Mouse (Mus musculus) heart, postnatal 0 days (tissue): Measurements from ENCODE around the gene Bicral. TPM values are rescaled to one million over a fixed set of nuclear protein-coding genes. Genes with fewer than 3 reads are reported as not detected.

Experiments used
- ATAC-seq: fragments of 200-750 bp; cut with Nextera tagmentation; 2 replicates; pipeline ENCODE4 v1.8.0; 2017; ENCODE audit warnings: low read depth, moderate number of reproducible peaks, moderate library complexity; ENCODE audit not compliant: insufficient read depth
- DNase-seq: peaks from one replicate; pipeline ENCODE4 v3.0.0-alpha.2; 2016; ENCODE audit warnings: low spot score
- H3K27ac ChIP-seq: fragments of 300-500 bp; sonication (generic); 2 replicates; pipeline ENCODE4 v1.5.1; 2014; ENCODE audit warnings: low read depth, mild to moderate bottlenecking
- H3K27me3 ChIP-seq: fragments of 300-500 bp; sonication (generic); 2 replicates; pipeline ENCODE4 v1.6.1; 2014; ENCODE audit warnings: low read length, mixed read lengths; ENCODE audit not compliant: control insufficient read depth, insufficient read depth
- H3K36me3 ChIP-seq: fragments of 300-500 bp; sonication (generic); replicated peaks from 2 replicates; pipeline ENCODE4 v1.6.1; 2014; ENCODE audit warnings: low read length, mixed read lengths; ENCODE audit not compliant: control insufficient read depth, insufficient read depth
- H3K4me1 ChIP-seq: fragments of 300-500 bp; sonication (generic); 2 replicates; pipeline ENCODE4 v1.6.1; 2014; ENCODE audit warnings: antibody characterized with exemption; ENCODE audit not compliant: control insufficient read depth, insufficient read depth
- H3K4me2 ChIP-seq: fragments of 300-500 bp; sonication (generic); 2 replicates; pipeline ENCODE4 v1.6.1; 2014; ENCODE audit warnings: low read depth, mild to moderate bottlenecking, low read length, moderate library complexity
- H3K4me3 ChIP-seq: fragments of 300-500 bp; sonication (generic); 2 replicates; pipeline ENCODE4 v1.5.1; 2014; ENCODE audit warnings: low read depth, low read length
- H3K9ac ChIP-seq: fragments of 300-500 bp; sonication (generic); replicated peaks from 2 replicates; pipeline ENCODE4 v1.6.1; 2014; ENCODE audit warnings: low read depth, low read length, mixed read lengths
- H3K9me3 ChIP-seq: fragments of 300-500 bp; sonication (generic); replicated peaks from 2 replicates; pipeline ENCODE4 v1.6.1; 2016; ENCODE audit warnings: low read length; ENCODE audit not compliant: control insufficient read depth
- CTCF ChIP-seq: IDR thresholded peaks from 2 replicates; pipeline ENCODE4 v1.5.1; 2016; ENCODE audit warnings: antibody characterized with exemption, control low read depth, low read depth
- EP300 ChIP-seq: IDR thresholded peaks from 2 replicates; pipeline ENCODE4 v1.6.1; 2016; ENCODE audit warnings: antibody characterized with exemption, low read depth
- WGBS: fragments of 180-500 bp; shearing (Covaris S2); extraction: QIAGEN DNeasy Blood & Tissue Kit; methylation state at CpG from one replicate; pipeline ENCODE4 v1.1.7; 2014; 5-methylcytosine and 5-hydroxymethylcytosine counted together
- polyA plus RNA-seq: library from polyadenylated mRNA; unstranded; fragments of >200 nt; fragmentation: Nextera tagmentation; extraction: Ambion mirVana; gene quantifications from 2 replicates; pipeline ENCODE4 v1.2.1, GENCODE M21; 2015
- total RNA-seq: library from RNA; depleted of rRNA; stranded (reverse); fragments of >200 nt; gene quantifications from 2 replicates; pipeline ENCODE4 v1.2.3, GENCODE M21; 2014; ENCODE audit warnings: low replicate concordance; rRNA removed

The Bicral gene
- total RNA-seq (3.6 and 17.2 TPM in 2 replicates), polyA plus RNA-seq (1.8 and 2.3 TPM in 2 replicates)

DNA sequence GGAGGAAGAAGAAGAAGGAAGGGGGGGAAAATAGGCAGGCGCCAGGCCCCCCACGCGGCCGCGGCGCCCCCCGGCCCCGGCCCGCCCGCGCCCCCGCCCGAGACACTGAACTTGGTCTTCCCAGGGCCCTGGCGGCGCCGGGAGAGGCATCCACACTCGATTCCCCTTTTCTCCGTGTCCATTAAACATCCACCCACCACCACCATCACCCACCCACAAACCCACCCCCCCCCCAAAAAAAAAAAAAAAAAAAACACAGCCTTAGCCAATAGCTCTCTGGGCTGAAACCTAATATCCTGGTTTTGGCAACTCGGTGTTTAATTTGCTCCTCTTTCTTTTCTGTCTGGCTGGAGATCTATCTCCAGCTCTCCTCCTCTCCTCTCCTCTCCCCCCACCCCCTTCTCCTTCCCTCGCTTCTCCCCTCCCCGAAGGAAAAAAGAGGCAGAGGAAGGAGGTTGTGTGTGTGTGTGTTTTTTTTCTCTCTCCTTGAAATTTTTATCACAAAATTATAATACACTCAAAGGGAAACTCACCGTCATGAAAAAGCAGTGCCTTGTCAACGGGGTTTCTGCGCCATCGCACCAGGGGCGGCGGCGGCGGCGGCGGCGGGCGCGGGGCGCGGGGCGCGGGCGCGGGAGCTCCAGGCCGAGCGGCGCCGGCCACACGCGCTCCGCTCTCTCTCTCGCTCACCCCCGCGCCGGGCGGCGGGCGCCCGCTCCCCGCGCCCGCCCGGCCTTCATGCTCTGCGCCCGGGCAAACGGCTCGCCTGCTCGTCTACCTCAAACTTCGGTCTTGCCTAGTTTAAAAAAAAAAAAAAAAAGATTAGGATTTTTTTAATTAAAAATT is at the start of gene Bicral:
Gene Bicral, minus strand, starts transcription at position 580 of the 846 bp plus-strand sequence.
- TF ChIP-seq EP300: no peak; the same call in 1 of the 2 replicates
- no peaks in the 10 kb centered on the region for H3K9me3 ChIP-seq
- H3K27ac ChIP-seq: peak within 1 kb of the TSS; percentile 99
- 1% methylated on average over 60 of the region's 65 CpGs for WGBS
- H3K4me2 ChIP-seq: peak within 1 kb of the TSS; percentile 80
- ATAC-seq: peak; percentile 18
- DNase-seq: peak; percentile 85
- peaks cover 15% of the 10 kb centered on the region for H3K4me1 ChIP-seq
- H3K9ac ChIP-seq: peak within 1 kb of the TSS; percentile 99
- H3K36me3 ChIP-seq: no peaks in the 10 kb centered on the region
- peak within 1 kb of the TSS; percentile 86 for H3K4me3 ChIP-seq
- no peaks in the 10 kb centered on the region for H3K27me3 ChIP-seq

DNA sequence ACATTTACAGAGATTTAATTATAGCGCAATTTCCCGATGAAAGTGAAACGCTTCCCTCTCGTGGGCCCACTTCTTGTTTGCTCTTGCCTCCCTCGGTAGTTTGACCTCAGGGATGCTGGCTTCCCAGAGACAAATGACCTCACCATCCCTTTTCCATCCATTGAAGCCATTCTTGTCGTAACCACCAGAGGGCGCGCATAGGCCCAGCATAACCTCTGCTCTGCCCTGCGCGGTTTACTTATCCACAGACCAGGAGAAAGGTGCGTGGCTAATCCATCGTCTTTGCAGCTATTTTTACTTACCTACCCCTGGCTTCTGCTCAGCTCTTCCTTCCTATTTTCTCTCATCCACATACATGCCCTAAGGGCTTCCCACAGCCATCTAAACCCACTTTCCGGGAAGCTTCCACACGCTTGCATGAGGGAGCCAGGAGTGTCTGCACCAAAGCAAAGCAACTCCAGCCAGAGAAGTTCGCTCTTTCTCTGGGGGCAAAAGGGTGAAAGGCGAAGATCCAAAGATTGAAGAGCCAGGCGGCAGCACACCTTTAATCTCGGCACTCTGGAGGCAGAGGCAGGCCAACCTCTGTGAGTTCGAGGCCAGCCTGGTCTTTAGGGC is 45.7 kb upstream of the Bicral start:
- Histone ChIP-seq H3K27ac (no peak overlapping the region), H3K4me1 (no peaks in the 10 kb centered on the region), H3K9ac (no peak overlapping the region), H3K4me2 (no peak overlapping the region), H3K4me3 (no peak overlapping the region), H3K9me3 (no peaks in the 10 kb centered on the region), H3K27me3 (no peaks in the 10 kb centered on the region), H3K36me3 (no peaks in the 10 kb centered on the region)
- no peak for TF ChIP-seq EP300
- TF ChIP-seq CTCF: peak; percentile 96
- peak; percentile 89 for ATAC-seq
- peak; percentile 75 for DNase-seq
- 19% methylated on average over 19 of the region's 19 CpGs for WGBS

DNA sequence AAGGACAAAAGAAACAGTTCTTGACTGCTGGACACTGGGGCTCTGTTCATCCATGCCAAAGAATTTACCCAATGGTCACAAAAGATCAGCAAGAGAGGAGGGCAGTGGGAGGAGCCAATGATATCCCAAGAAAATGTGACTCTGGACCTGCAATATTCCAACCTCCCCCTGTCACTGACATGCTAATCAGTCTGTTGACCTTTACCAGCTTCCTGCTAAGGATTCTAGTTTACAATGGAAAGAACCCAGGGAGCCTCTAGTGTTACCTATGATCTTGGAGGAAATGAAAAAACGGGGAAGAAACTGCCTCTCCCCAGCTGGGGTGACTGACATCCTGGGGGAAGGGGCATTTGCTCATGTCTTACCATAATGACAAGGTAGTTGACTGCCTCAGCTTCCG is 42.7 kb upstream of the Bicral start:
- Histone ChIP-seq H3K9me3 (no peaks in the 10 kb centered on the region), H3K27me3 (no peaks in the 10 kb centered on the region), H3K4me3 (no peak overlapping the region), H3K4me2 (no peak overlapping the region), H3K4me1 (no peaks in the 10 kb centered on the region), H3K36me3 (no peaks in the 10 kb centered on the region), H3K27ac (no peak overlapping the region), H3K9ac (no peak overlapping the region)
- TF ChIP-seq EP300 (no peak), CTCF (no peak)
- 51% methylated on average over 2 of the region's 2 CpGs for WGBS
- no peak for ATAC-seq
- DNase-seq: no peak

DNA sequence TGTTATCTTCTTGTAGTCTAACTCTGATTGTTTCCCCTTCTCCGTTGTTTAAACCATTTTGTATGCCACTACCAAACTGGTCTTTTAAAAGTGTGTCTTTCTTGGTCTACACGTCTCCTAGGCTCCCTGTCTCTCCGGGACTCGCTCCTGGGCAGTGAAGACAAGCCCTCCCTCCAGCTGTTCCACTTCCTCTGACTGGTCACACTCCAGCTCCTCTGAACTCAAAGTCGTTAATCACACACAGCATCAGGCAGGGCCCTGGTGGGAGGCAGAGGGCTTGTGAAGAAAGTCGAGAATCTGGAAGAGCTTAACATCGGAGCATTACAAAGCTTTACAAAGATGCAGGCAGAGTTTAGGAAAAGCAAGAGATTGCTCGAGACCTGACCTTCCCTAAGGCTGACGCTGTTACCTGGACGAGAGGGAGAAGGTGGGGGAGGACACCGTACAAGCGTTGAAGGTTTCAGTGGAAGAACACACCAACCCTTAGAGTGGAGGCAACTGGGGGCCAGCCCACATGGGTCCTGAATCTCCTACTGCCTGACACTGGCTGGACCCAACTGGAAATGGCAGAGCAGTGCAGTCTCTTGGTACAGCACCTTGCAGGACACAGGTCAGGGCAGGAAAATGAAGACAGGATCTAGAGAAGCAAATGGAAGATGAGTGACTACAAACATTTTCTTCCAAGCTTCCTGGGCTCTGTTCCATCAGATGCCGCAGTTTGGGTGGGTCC is 39.1 kb upstream of the Bicral start:
- no peak overlapping the region for H3K9ac ChIP-seq
- peaks cover 5% of the 10 kb centered on the region; the same call in 1 of the 2 replicates for H3K4me1 ChIP-seq
- DNase-seq (no peak), ATAC-seq (no peak)
- TF ChIP-seq EP300 (no peak), CTCF (no peak)
- H3K4me2 ChIP-seq: no peak overlapping the region
- 46% methylated on average over 13 of the region's 13 CpGs for WGBS
- H3K36me3 ChIP-seq: no peaks in the 10 kb centered on the region
- no peak overlapping the region for H3K27ac ChIP-seq
- no peak overlapping the region for H3K4me3 ChIP-seq
- no peaks in the 10 kb centered on the region for H3K27me3 ChIP-seq
- no peaks in the 10 kb centered on the region for H3K9me3 ChIP-seq

- ATAC-seq: no peak
- Histone ChIP-seq H3K4me1 (peaks cover 13% of the 10 kb centered on the region), H3K9me3 (no peaks in the 10 kb centered on the region), H3K4me2 (no peak overlapping the region), H3K27me3 (no peaks in the 10 kb centered on the region), H3K27ac (no peak overlapping the region), H3K36me3 (no peaks in the 10 kb centered on the region), H3K4me3 (no peak overlapping the region), H3K9ac (no peak overlapping the region)
- DNase-seq: no peak
- TF ChIP-seq EP300 (no peak), CTCF (no peak)
- WGBS: 79% methylated on average over 9 of the region's 9 CpGs
Observed at GRCm38 (mm10) chr17:46895426-46895825, 37.1 kb upstream of the Bicral start.
